ENCODE assay signal across 9 mouse cellular contexts in the genomic region with DNA sequence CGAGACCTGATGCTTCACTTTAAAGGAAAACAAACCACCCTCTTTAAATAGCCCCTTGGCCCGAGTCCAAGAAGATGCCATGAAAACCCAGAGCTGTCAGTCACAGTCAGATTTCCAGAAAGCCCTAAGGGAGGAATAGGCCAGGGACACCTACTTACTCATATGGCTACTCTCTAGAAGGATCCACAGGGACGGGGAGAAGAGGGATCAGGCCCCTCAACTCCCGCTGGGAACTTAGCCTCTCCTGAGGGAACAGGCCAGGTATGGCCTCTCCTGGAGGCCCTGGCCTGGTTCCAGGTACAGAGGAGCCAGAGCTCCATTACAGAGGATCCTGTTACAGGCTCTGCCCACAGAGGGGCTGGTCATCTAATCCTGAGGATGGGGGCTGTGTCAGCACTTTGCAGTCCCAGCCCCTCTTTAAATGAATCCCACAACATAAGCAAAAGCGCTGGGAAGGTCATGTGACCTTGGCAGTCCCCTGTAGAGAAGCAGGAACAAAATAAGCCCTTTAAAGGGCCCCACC. TPM values are rescaled to one million over a fixed set of nuclear protein-coding genes. Genes with fewer than 3 reads are reported as not detected.
A peak's percentile ranks its signal among the peaks of the same experiment; 100 is the strongest.
DNase-seq lines count a peak whose midpoint lies in the region; ATAC-seq lines count a peak whose summit lies in the region.
"Had no signal": no experiment of that assay in that cellular context is flagged by ENCODE, and none has a peak within 500 bp of the region (broad histone marks: within the 10 kb centered on the region; RNA-seq: fewer than 3 reads in every experiment).

No protein-coding gene starts in this region.

- H3K9ac ChIP-seq in neural tube, embryonic 11.5 days (ENCODE audit: low read length), result peak overlapping the region; percentile 53; the same call in 1 of the 2 replicates
- H3K9ac ChIP-seq in forebrain, embryonic 15.5 days (replicated peaks), result peak overlapping the region; percentile 47

- no peak for DNase-seq in neural tube, embryonic 11.5 days (ENCODE audit: low spot score)
- DNase-seq in neural tube, embryonic 10.5 days (ENCODE audit: extremely low spot score, low spot score), result no peak
- DNase-seq in kidney, postnatal 36 days, result peak; percentile 69 to 80
- no peak for DNase-seq in ovary, postnatal 14 days (ENCODE audit: low spot score)
- DNase-seq in spleen, postnatal 4 days (ENCODE audit: low spot score in 2 of 2), result no peak
- no peak for DNase-seq in layer of hippocampus, adult 8-10 months (ENCODE audit: low spot score in 2 of 2)
- DNase-seq in frontal cortex, adult 2 months (ENCODE audit: extremely low spot score in 1 of 2, low spot score in 1 of 2), result no peak
- DNase-seq: adrenal gland, postnatal 25 days had no signal

- no peaks in the 10 kb centered on the region for H3K36me3 ChIP-seq in neural tube, embryonic 11.5 days (ENCODE audit: control insufficient read depth, insufficient read depth, low read length)
- H3K36me3 ChIP-seq in forebrain, embryonic 15.5 days, result no peaks in the 10 kb centered on the region

- 43% methylated on average over 5 of the region's 5 CpGs for WGBS in neural tube, embryonic 11.5 days
- 12% methylated on average over 5 of the region's 5 CpGs for WGBS in forebrain, embryonic 15.5 days

- H3K4me2 ChIP-seq in neural tube, embryonic 11.5 days (ENCODE audit: low read depth), result peak overlapping the region; percentile 47
- peak overlapping the region; percentile 55 for H3K4me2 ChIP-seq in forebrain, embryonic 15.5 days (replicated peaks)

- peaks cover 40% of the 10 kb centered on the region for H3K4me1 ChIP-seq in neural tube, embryonic 11.5 days (ENCODE audit: control insufficient read depth, insufficient read depth, low read length)
- H3K4me1 ChIP-seq in forebrain, embryonic 15.5 days, result peaks cover 37% of the 10 kb centered on the region

- ATAC-seq in neural tube, embryonic 11.5 days (ENCODE audit: insufficient read depth, low FRiP score, low TSS enrichment), result no peak
- no peak for ATAC-seq in forebrain, embryonic 15.5 days (replicated peaks)

- H3K27ac ChIP-seq in neural tube, embryonic 11.5 days (ENCODE audit: low read depth, low read length), result no peak overlapping the region
- no peak overlapping the region for H3K27ac ChIP-seq in forebrain, embryonic 15.5 days (replicated peaks)

- H3K27me3 ChIP-seq in neural tube, embryonic 11.5 days (ENCODE audit: control insufficient read depth, insufficient read depth, low read length), result peaks cover 7% of the 10 kb centered on the region
- H3K27me3 ChIP-seq in forebrain, embryonic 15.5 days, result no peaks in the 10 kb centered on the region; the same call in 1 of the 2 replicates

- no peak overlapping the region; the same call in 1 of the 2 replicates for H3K4me3 ChIP-seq in neural tube, embryonic 11.5 days (ENCODE audit: low read depth, low read length)
- peak overlapping the region; percentile 44 for H3K4me3 ChIP-seq in forebrain, embryonic 15.5 days

- H3K9me3 ChIP-seq in neural tube, embryonic 11.5 days (ENCODE audit: control insufficient read depth, low read length), result no peaks in the 10 kb centered on the region
- no peaks in the 10 kb centered on the region for H3K9me3 ChIP-seq in forebrain, embryonic 15.5 days

RNA-seq across cellular contexts. Expression of gene C77080, which starts 34.7 kb away (rescaled TPM):
- polyA plus RNA-seq in neural tube, embryonic 11.5 days (2014; fragmentation: Nextera tagmentation; extraction: Ambion mirVana), result 3.9 and 4.3 TPM in 2 replicates
- polyA plus RNA-seq in forebrain, embryonic 15.5 days (2015; fragmentation: Nextera tagmentation; extraction: Ambion mirVana), result 4.1 and 4.5 TPM in 2 replicates
- 10 to 100 TPM; 10.1 to 12.6 (median 11.4) TPM for total RNA-seq in layer of hippocampus, adult 8-10 months (2022)
- polyA plus RNA-seq in frontal cortex, adult 2 months (2012; rRNA removed), result 7.5 and 9.2 TPM in 2 replicates

RNA-seq across cellular contexts. Expression of gene Yars, which starts 36.9 kb away (rescaled TPM):
- 103 and 115 TPM in 2 replicates for polyA plus RNA-seq in neural tube, embryonic 11.5 days (2014; fragmentation: Nextera tagmentation; extraction: Ambion mirVana)
- polyA plus RNA-seq in forebrain, embryonic 15.5 days (2015; fragmentation: Nextera tagmentation; extraction: Ambion mirVana), result 106 and 115 TPM in 2 replicates
- total RNA-seq in layer of hippocampus, adult 8-10 months (2022), result 10 to 100 TPM; 85.5 to 91.6 (median 87.1) TPM
- polyA plus RNA-seq in frontal cortex, adult 2 months (2012; rRNA removed), result 72.0 and 72.5 TPM in 2 replicates

RNA-seq across cellular contexts. Expression of gene S100pbp, which starts 37.0 kb away (rescaled TPM):
- 21.3 and 21.5 TPM in 2 replicates for polyA plus RNA-seq in neural tube, embryonic 11.5 days (2014; fragmentation: Nextera tagmentation; extraction: Ambion mirVana)
- 15.3 and 17.2 TPM in 2 replicates for polyA plus RNA-seq in forebrain, embryonic 15.5 days (2015; fragmentation: Nextera tagmentation; extraction: Ambion mirVana)
- 10 to 100 TPM; 33.2 to 41.3 (median 39.6) TPM for total RNA-seq in layer of hippocampus, adult 8-10 months (2022)
- 28.0 and 31.5 TPM in 2 replicates for polyA plus RNA-seq in frontal cortex, adult 2 months (2012; rRNA removed)

Comparison
In these comparisons a context has a peak if more than half of its experiments do, and no peak if none do; other contexts are left out.
1. DNase-seq: peak in kidney, postnatal 36 days (2 of 2); none in neural tube, embryonic 11.5 days (single experiment), neural tube, embryonic 10.5 days (single experiment), ovary, postnatal 14 days (single experiment), spleen, postnatal 4 days (0 of 2), layer of hippocampus, adult 8-10 months (0 of 2) and frontal cortex, adult 2 months (0 of 2).